Mouse (Mus musculus) olfactory bulb, adult 2 months (tissue): Measurements from ENCODE around the gene Rabac1.

Source experiments
- CTCF ChIP-seq: fragments of 200-500 bp; IDR thresholded peaks from 2 replicates; pipeline ENCODE4 v1.5.1; 2012; ENCODE audit warnings: low read depth, mild to moderate bottlenecking, low read length, moderate library complexity; ENCODE audit not compliant: insufficient read depth
- POLR2A ChIP-seq: fragments of 200-500 bp; IDR thresholded peaks from 2 replicates; pipeline ENCODE4 v1.6.1; 2012; ENCODE audit warnings: mild to moderate bottlenecking, low read depth, low read length, moderate library complexity; ENCODE audit not compliant: insufficient read depth

- TF ChIP-seq POLR2A: no peak
- TF ChIP-seq CTCF: no peak
These were observed 4.6 kb downstream of the Rabac1 start for GRCm38 (mm10) chr7:24967966-24968365.
